Mouse (Mus musculus) spleen, adult 2 months (tissue): ENCODE results near the gene 5330417H12Rik.

Experiments
- CTCF ChIP-seq: fragments of 200-500 bp; IDR thresholded peaks from 2 replicates; pipeline ENCODE4 v1.5.1; 2011; ENCODE audit warnings: mild to moderate bottlenecking, inconsistent platforms; ENCODE audit not compliant: insufficient read depth, insufficient read length, insufficient replicate concordance; ENCODE audit errors: extremely low read depth
- POLR2A ChIP-seq: fragments of 200-500 bp; IDR thresholded peaks from 2 replicates; pipeline ENCODE4 v1.6.1; 2011; ENCODE audit warnings: low read depth, low read length, inconsistent platforms

DNA sequence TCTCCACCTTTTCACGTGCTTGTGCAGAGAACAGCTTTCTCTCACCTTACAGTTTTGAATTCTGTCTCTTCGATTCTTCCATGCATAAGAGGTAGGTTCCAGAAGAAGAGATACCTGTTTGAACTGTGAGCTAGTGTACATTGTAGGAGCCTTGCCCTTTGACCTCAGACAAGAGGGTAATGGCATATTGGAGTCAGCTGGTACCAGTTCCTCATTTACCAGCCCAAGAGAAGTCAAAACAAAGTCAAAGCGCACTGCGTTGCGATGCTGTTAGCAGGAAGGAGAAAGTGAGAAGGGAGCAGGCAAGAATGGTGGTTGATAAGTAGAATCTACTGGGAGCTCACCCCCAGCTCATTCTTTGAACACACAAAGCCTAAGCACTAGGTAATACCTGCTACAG is 43.6 kb upstream of the 5330417H12Rik start:
- no peak for TF ChIP-seq CTCF
- TF ChIP-seq POLR2A, result no peak
